Mouse (Mus musculus) gastrocnemius, postnatal 4 days (tissue): ENCODE measurements around the gene Zfp148. TPM values are rescaled to one million over a fixed set of nuclear protein-coding genes. Genes with fewer than 3 reads are reported as not detected.
"Not testable (repeated sequence)": the region's sequence is repeated elsewhere in the genome, so short reads cannot be mapped to it uniquely, and the experiment has no call there.

ENCODE experiments used
- DNase-seq, 2 experiments: peaks; one replicate each; pipeline ENCODE4 v3.0.0; 2021 to 2022; ENCODE audit warnings: low spot score in 2 of 2, mixed read lengths in 2 of 2
- total RNA-seq, 2 experiments: library from RNA; stranded (reverse); gene quantifications; 2 replicates each; pipeline ENCODE4 v1.2.3; 2021

The Zfp148 gene
- total RNA-seq, 2 experiments from 2014 or later, result 48.7 to 51.5 TPM

GRCm38 (mm10) chr16:33380882-33381613 lies 412 bp downstream of the Zfp148 start:
- DNase-seq, result peak; percentile 37 to 51

GRCm38 (mm10) chr16:33381614-33382245 lies 1.1 kb downstream of the Zfp148 start:
- DNase-seq, result no peak

GRCm38 (mm10) chr16:33382341-33382740 lies 1.7 kb downstream of the Zfp148 start:
- no peak for DNase-seq

- DNase-seq, result no peak
Measured at GRCm38 (mm10) chr16:33383584-33383983, 2.9 kb downstream of the Zfp148 start.

GRCm38 (mm10) chr16:33384057-33384456 lies 3.4 kb downstream of the Zfp148 start:
- not testable (repeated sequence) for DNase-seq

GRCm38 (mm10) chr16:33387013-33387412 lies 6.4 kb downstream of the Zfp148 start:
- no peak for DNase-seq

- DNase-seq, result no peak
Measured at GRCm38 (mm10) chr16:33387420-33387819, 6.8 kb downstream of the Zfp148 start.

GRCm38 (mm10) chr16:33399913-33400782 lies 19.5 kb downstream of the Zfp148 start:
- peak; percentile 62 to 79 for DNase-seq

GRCm38 (mm10) chr16:33400943-33401342 lies 20.3 kb downstream of the Zfp148 start:
- DNase-seq, result no peak

GRCm38 (mm10) chr16:33403258-33403657 lies 22.6 kb downstream of the Zfp148 start:
- DNase-seq, result no peak

GRCm38 (mm10) chr16:33404055-33404454 lies 23.4 kb downstream of the Zfp148 start:
- no peak for DNase-seq

- no peak for DNase-seq
Measured at GRCm38 (mm10) chr16:33405487-33405886, 24.9 kb downstream of the Zfp148 start.

- no peak for DNase-seq
Measured at GRCm38 (mm10) chr16:33410151-33410550, 29.5 kb downstream of the Zfp148 start.

- DNase-seq, result no peak
Measured at GRCm38 (mm10) chr16:33410605-33411004, 30.0 kb downstream of the Zfp148 start.

- no peak for DNase-seq
Measured at GRCm38 (mm10) chr16:33414191-33414590, 33.6 kb downstream of the Zfp148 start.

- no peak for DNase-seq
Measured at GRCm38 (mm10) chr16:33415607-33416006, 35.0 kb downstream of the Zfp148 start.

GRCm38 (mm10) chr16:33428327-33428726 lies 47.7 kb downstream of the Zfp148 start:
- DNase-seq, result no peak

GRCm38 (mm10) chr16:33431660-33432059 lies 51.0 kb downstream of the Zfp148 start:
- no peak for DNase-seq

GRCm38 (mm10) chr16:33441065-33441464 lies 60.4 kb downstream of the Zfp148 start:
- DNase-seq, result no peak

- no peak for DNase-seq
Measured at GRCm38 (mm10) chr16:33446830-33447229, 66.2 kb downstream of the Zfp148 start.

GRCm38 (mm10) chr16:33453826-33454225 lies 73.2 kb downstream of the Zfp148 start:
- no peak for DNase-seq

GRCm38 (mm10) chr16:33454306-33454705 lies 73.7 kb downstream of the Zfp148 start:
- DNase-seq, result no peak
